Comparison of ENCODE assay signal across 21 mouse cellular contexts in genomic region chr17:7147920-7148321, GRCm38 (mm10). TPM values are rescaled to one million over a fixed set of nuclear protein-coding genes. Genes with fewer than 3 reads are reported as not detected.
DNase-seq lines count a peak whose midpoint lies in the region; ATAC-seq and TF ChIP-seq lines count a peak whose summit lies in the region.
"Had no signal": no experiment of that assay in that cellular context is flagged by ENCODE, and none has a peak within 500 bp of the region (broad histone marks: within the 10 kb centered on the region; RNA-seq: fewer than 3 reads in every experiment).

No protein-coding gene starts in this region.

- intact Hi-C loops in gastrocnemius, postnatal 36 days (cut with DNase I) = loop anchor here (5.0 kb wide), 1 partner anchor 104 kb away; no protein-coding TSS in a partner anchor

- no peaks in the 10 kb centered on the region for H3K9me3 ChIP-seq in heart, embryonic 10.5 days
- H3K9me3 ChIP-seq: forebrain, embryonic 10.5 days; hindbrain, embryonic 13.5 days; intestine, embryonic 15.5 days; kidney, embryonic 15.5 days; limb, embryonic 15.5 days had no signal

- TF ChIP-seq CTCF in thymus, adult 2 months (IDR thresholded peaks at IDR 0.05; ENCODE audit: borderline replicate concordance, control insufficient read depth, extremely low read depth, insufficient read depth, low read length, poor library complexity) = no peak

- no peaks in the 10 kb centered on the region for H3K27me3 ChIP-seq in heart, embryonic 10.5 days (ENCODE audit: insufficient read depth, poor library complexity, severe bottlenecking)
- no peaks in the 10 kb centered on the region for H3K27me3 ChIP-seq in thymus, adult 2 months (ENCODE audit: control insufficient read depth, insufficient read depth, low read length)
- H3K27me3 ChIP-seq: hindbrain, embryonic 13.5 days; intestine, embryonic 15.5 days; limb, embryonic 15.5 days had no signal

- WGBS in heart, embryonic 10.5 days = 27% methylated on average over 12 of the region's 12 CpGs
- WGBS in thymus, adult 2 months = 79% methylated on average over 12 of the region's 12 CpGs

- peaks cover 35% of the 10 kb centered on the region for H3K4me1 ChIP-seq in heart, embryonic 10.5 days
- H3K4me1 ChIP-seq in thymus, adult 2 months (replicated peaks; ENCODE audit: control insufficient read depth, insufficient read depth, low read length) = peaks cover 13% of the 10 kb centered on the region
- H3K4me1 ChIP-seq: intestine, embryonic 15.5 days had no signal

- H3K4me3 ChIP-seq in heart, embryonic 10.5 days = no peak overlapping the region
- no peak overlapping the region for H3K4me3 ChIP-seq in thymus, adult 2 months (ENCODE audit: control insufficient read depth, insufficient read depth, low read length)
- H3K4me3 ChIP-seq: forebrain, embryonic 10.5 days; gastrocnemius, adult 2 months; hindbrain, embryonic 13.5 days; intestine, embryonic 15.5 days; kidney, embryonic 15.5 days; limb, embryonic 15.5 days had no signal

- peak; percentile 46 for ATAC-seq in granulocyte monocyte progenitor cell, adult 5-6 weeks (replicated peaks; ENCODE audit: poor library complexity, severe bottlenecking)
- ATAC-seq: intestine, embryonic 15.5 days; liver, postnatal 0 days had no signal

- peak overlapping the region; percentile 52 for H3K27ac ChIP-seq in heart, embryonic 10.5 days
- 0 out of 2 replicates have a peak overlapping the region, but pooled peaks have one; percentile 36 for H3K27ac ChIP-seq in thymus, adult 2 months (ENCODE audit: control insufficient read depth, insufficient read depth, low read length)
- H3K27ac ChIP-seq: forebrain, embryonic 10.5 days; gastrocnemius, adult 2 months; hindbrain, embryonic 13.5 days; intestine, embryonic 15.5 days; kidney, embryonic 15.5 days; limb, embryonic 15.5 days had no signal

- DNase-seq in heart, embryonic 10.5 days (ENCODE audit: low spot score) = no peak
- DNase-seq in heart, adult 8-10 months (ENCODE audit: low spot score) = no peak
- no peak for DNase-seq in thymus, adult 2 months
- no peak for DNase-seq in thymus, postnatal 4 days
- peak; percentile 34 for DNase-seq in thymus, postnatal 14 days
- DNase-seq in kidney, postnatal 4 days = no peak
- DNase-seq in gastrocnemius, postnatal 36 days = no peak
- DNase-seq: adrenal gland, postnatal 10 days; cerebellum, adult 11 months; cerebellum, postnatal 14 days; gastrocnemius, adult 2 months; heart, adult 11 months; heart, postnatal 14 days; liver, postnatal 0 days; lung, postnatal 10 days had no signal

- H3K36me3 ChIP-seq in heart, embryonic 10.5 days = no peaks in the 10 kb centered on the region
- H3K36me3 ChIP-seq in thymus, adult 2 months (ENCODE audit: control insufficient read depth, insufficient read depth, low read length) = no peaks in the 10 kb centered on the region
- H3K36me3 ChIP-seq: forebrain, embryonic 10.5 days; hindbrain, embryonic 13.5 days; intestine, embryonic 15.5 days; kidney, embryonic 15.5 days; limb, embryonic 15.5 days had no signal

- no peak for TF ChIP-seq POLR2A in thymus, adult 2 months (IDR thresholded peaks at IDR 0.05; ENCODE audit: control insufficient read depth, extremely low read depth, insufficient read depth, low read length, poor library complexity)

RNA-seq across cellular contexts. Expression of gene Rps6ka2, which starts 22.0 kb away (rescaled TPM):
- polyA plus RNA-seq in heart, embryonic 10.5 days (2016; fragmentation: Nextera tagmentation; extraction: Ambion mirVana) = 50.1 and 70.3 TPM in 2 replicates
- total RNA-seq in heart, adult 8-10 months (2022) = 10 to 100 TPM; 44.5 to 56.3 (median 52.4) TPM
- polyA plus RNA-seq in thymus, adult 2 months (2012; rRNA removed) = 7.4 and 8.8 TPM in 2 replicates
- total RNA-seq in granulocyte monocyte progenitor cell, adult 5-6 weeks (2014; fragmentation: Nextera tagmentation) = 32.6 and 34.5 TPM in 2 replicates
- total RNA-seq in granulocyte monocyte progenitor cell, adult 5-6 weeks (2017) = 21.2 and 26.1 TPM in 2 replicates
- total RNA-seq in gastrocnemius, postnatal 36 days (2021) = 10 to 100 TPM; 90.6 to 95.7 TPM
